Comparison of ENCODE assay signal across 12 mouse cellular contexts in genomic region chr1:132128311-132128710, GRCm38 (mm10). TPM values are rescaled to one million over a fixed set of nuclear protein-coding genes. Genes with fewer than 3 reads are reported as not detected.
DNase-seq lines count a peak whose midpoint lies in the region.
"Had no signal": no experiment of that assay in that cellular context is flagged by ENCODE, and none has a peak within 500 bp of the region (broad histone marks: within the 10 kb centered on the region; RNA-seq: fewer than 3 reads in every experiment).

No protein-coding gene starts in this region.

- H3K4me1 ChIP-seq in brown adipose tissue, adult 24 weeks (ENCODE audit: control insufficient read depth, insufficient read depth, insufficient read length, low read length), result no peaks in the 10 kb centered on the region

- DNase-seq in embryo, embryonic 10 days (ENCODE audit: low spot score), result peak; percentile 10
- no peak for DNase-seq in embryo, embryonic 10.5 days (ENCODE audit: low spot score)
- peak; percentile 25 for DNase-seq in kidney, adult 18-20 months
- no peak for DNase-seq in kidney, adult 11 months
- DNase-seq in lung, postnatal 25 days (ENCODE audit: low spot score), result peak; percentile 51
- DNase-seq in retina, postnatal 1 day, result no peak
- no peak for DNase-seq in cerebellum, adult 9-10 months
- DNase-seq: cerebellum, adult 18-20 months; embryo, embryonic 11 days had no signal

- H3K4me3 ChIP-seq in brown adipose tissue, adult 24 weeks (ENCODE audit: insufficient read depth, low read depth, low read length), result no peak overlapping the region
- H3K4me3 ChIP-seq: limb, embryonic 10.5 days; midbrain, embryonic 12.5 days had no signal

- H3K27ac ChIP-seq in brown adipose tissue, adult 24 weeks (replicated peaks; ENCODE audit: low read depth, low read length), result peak overlapping the region; percentile 46
- H3K27ac ChIP-seq: limb, embryonic 10.5 days; midbrain, embryonic 12.5 days had no signal

RNA-seq across cellular contexts. Expression of gene Cdk18, which starts 11.2 kb away (rescaled TPM):
- polyA plus RNA-seq in brown adipose tissue, adult 24 weeks (2012; ENCODE audit: insufficient read depth, insufficient read length, missing spikeins), result 1.7 and 2.8 TPM in 2 replicates

Comparison
In these comparisons a context has a peak if more than half of its experiments do, and no peak if none do; other contexts are left out.
1. DNase-seq: peak in embryo, embryonic 10 days (single experiment), kidney, adult 18-20 months (single experiment) and lung, postnatal 25 days (single experiment); none in embryo, embryonic 10.5 days (single experiment), kidney, adult 11 months (single experiment), retina, postnatal 1 day (single experiment) and cerebellum, adult 9-10 months (single experiment).